Mouse (Mus musculus) left cerebral cortex, postnatal 36 days (tissue): Measurements from ENCODE around the gene Pik3c2g. TPM values are rescaled to one million over a fixed set of nuclear protein-coding genes. Genes with fewer than 3 reads are reported as not detected.

Experiments
- DNase-seq, 2 experiments: peaks; one replicate each; pipeline ENCODE4 v3.0.0; 2021 to 2022; ENCODE audit warnings: low spot score in 2 of 2, mixed read lengths in 1 of 2
- intact Hi-C: fragments of 180-260 bp; cut with DNase I; formaldehyde crosslinking; loops from one replicate; pipeline ENCODE4 v1.15.1; 2025
- total RNA-seq, 2 experiments: library from RNA; stranded (reverse); gene quantifications; 2 replicates each; pipeline ENCODE4 v1.2.3; 2021

Gene Pik3c2g
- under 1 TPM; 0.12 to 0.25 TPM for total RNA-seq

GRCm38 (mm10) chr6:139586892-139587291 is at the start of gene Pik3c2g:
Pik3c2g (plus strand) TSS chr6:139587221.
- intact Hi-C loops: loop anchor here (10.0 kb wide), 2 partner anchors 858 to 968 kb away; no protein-coding TSS in a partner anchor
- no peak for DNase-seq

GRCm38 (mm10) chr6:139538469-139538868 is 48.6 kb upstream of the Pik3c2g start:
- DNase-seq: no peak
- intact Hi-C loops: loop anchor here (5.0 kb wide), 1 partner anchor 39 kb away; no protein-coding TSS in a partner anchor

GRCm38 (mm10) chr6:139555537-139556179 is 31.4 kb upstream of the Pik3c2g start:
- no peak for DNase-seq
- intact Hi-C loops: no loop called here

- no peak for DNase-seq
- intact Hi-C loops: no loop called here
Observed at GRCm38 (mm10) chr6:139569211-139569610, 17.8 kb upstream of the Pik3c2g start.

GRCm38 (mm10) chr6:139575854-139576253 is 11.2 kb upstream of the Pik3c2g start:
- intact Hi-C loops: loop anchor here (5.0 to 10.0 kb wide), 2 partner anchors 39 to 1411 kb away; no protein-coding TSS in a partner anchor
- DNase-seq: no peak

- intact Hi-C loops: loop anchor here (5.0 to 10.0 kb wide), 2 partner anchors 39 to 1412 kb away; no protein-coding TSS in a partner anchor
- no peak for DNase-seq
Observed at GRCm38 (mm10) chr6:139576261-139577014, 10.6 kb upstream of the Pik3c2g start.

GRCm38 (mm10) chr6:139577026-139577861 is 9.8 kb upstream of the Pik3c2g start:
- no peak for DNase-seq
- intact Hi-C loops: loop anchor here (5.0 to 10.0 kb wide), 2 partner anchors 40 to 1412 kb away; no protein-coding TSS in a partner anchor

- intact Hi-C loops: loop anchor here (10.0 kb wide), 2 partner anchors 857 to 967 kb away; no protein-coding TSS in a partner anchor
- no peak for DNase-seq
Observed at GRCm38 (mm10) chr6:139587478-139587877, 457 bp downstream of the Pik3c2g start.

- intact Hi-C loops: loop anchor here (10.0 kb wide), 2 partner anchors 856 to 966 kb away; no protein-coding TSS in a partner anchor
- DNase-seq: no peak
Observed at GRCm38 (mm10) chr6:139588409-139588808, 1.4 kb downstream of the Pik3c2g start.

GRCm38 (mm10) chr6:139589291-139589690 is 2.3 kb downstream of the Pik3c2g start:
- DNase-seq: peak; percentile 49 to 57
- intact Hi-C loops: loop anchor here (10.0 kb wide), 2 partner anchors 856 to 966 kb away; no protein-coding TSS in a partner anchor

- intact Hi-C loops: loop anchor here (10.0 kb wide), 2 partner anchors 855 to 965 kb away; no protein-coding TSS in a partner anchor
- DNase-seq: no peak
Observed at GRCm38 (mm10) chr6:139589854-139590253, 2.8 kb downstream of the Pik3c2g start.

GRCm38 (mm10) chr6:139592081-139592480 is 5.1 kb downstream of the Pik3c2g start:
- DNase-seq: no peak
- intact Hi-C loops: no loop called here

GRCm38 (mm10) chr6:139596433-139596832 is 9.4 kb downstream of the Pik3c2g start:
- DNase-seq: no peak

GRCm38 (mm10) chr6:139599216-139599615 is 12.2 kb downstream of the Pik3c2g start:
- no peak for DNase-seq
- intact Hi-C loops: no loop called here

More at GRCm38 (mm10) chr6:139596433-139596832, 9.4 kb downstream of the Pik3c2g start:
- intact Hi-C loops: no loop called here

GRCm38 (mm10) chr6:139618774-139619173 is 31.8 kb downstream of the Pik3c2g start:
- intact Hi-C loops: no loop called here
- peak in 1 of 2 experiments; percentile 10 for DNase-seq

- DNase-seq: no peak
- intact Hi-C loops: no loop called here
Observed at GRCm38 (mm10) chr6:139624756-139625155, 37.7 kb downstream of the Pik3c2g start.

- no peak for DNase-seq
- intact Hi-C loops: no loop called here
Observed at GRCm38 (mm10) chr6:139634561-139634960, 47.5 kb downstream of the Pik3c2g start.

GRCm38 (mm10) chr6:139655399-139655798 is 68.4 kb downstream of the Pik3c2g start:
- peak in 1 of 2 experiments; percentile 17 for DNase-seq
- intact Hi-C loops: no loop called here

GRCm38 (mm10) chr6:139662462-139662861 is 75.4 kb downstream of the Pik3c2g start:
- peak; percentile 17 to 18 for DNase-seq

More at GRCm38 (mm10) chr6:139662462-139662861, 75.4 kb downstream of the Pik3c2g start:
- intact Hi-C loops: no loop called here
